Mouse (Mus musculus) liver, embryonic 14.5 days (tissue): ENCODE data around the gene Capzb. TPM values are rescaled to one million over a fixed set of nuclear protein-coding genes. Genes with fewer than 3 reads are reported as not detected.
A peak's percentile ranks its signal among the peaks of the same experiment; 100 is the strongest.

ENCODE experiments used
- ATAC-seq: fragments of 200-750 bp; cut with Nextera tagmentation; 2 replicates; pipeline ENCODE4 v1.8.0; 2017; ENCODE audit warnings: moderate number of reproducible peaks, mild to moderate bottlenecking, moderate library complexity; ENCODE audit not compliant: insufficient read depth
- DNase-seq, 3 experiments: peaks; one replicate each; pipeline ENCODE4 v3.0.0-alpha.2; 2012 to 2013; ENCODE audit warnings: low read depth in 3 of 3, low spot score in 3 of 3
- H3K27ac ChIP-seq: fragments of 300-500 bp; sonication (generic); 2 replicates; pipeline ENCODE4 v1.5.1; 2014; ENCODE audit warnings: moderate library complexity, mild to moderate bottlenecking, control low read depth, inconsistent platforms
- H3K27me3 ChIP-seq: fragments of 300-500 bp; sonication (generic); 2 replicates; pipeline ENCODE4 v1.6.1; 2014; ENCODE audit warnings: mild to moderate bottlenecking, low read length, moderate library complexity; ENCODE audit not compliant: control insufficient read depth, insufficient read depth
- H3K36me3 ChIP-seq: fragments of 300-500 bp; sonication (generic); replicated peaks from 2 replicates; pipeline ENCODE4 v1.6.1; 2014; ENCODE audit warnings: low read depth; ENCODE audit not compliant: control insufficient read depth, insufficient read depth
- H3K4me1 ChIP-seq, 2 experiments: fragments of 200-500 bp in 1 of 2; fragments of 300-500 bp in 1 of 2; sonication (generic) in 1 of 2; replicated peaks; 2 replicates each; pipeline ENCODE4 v1.6.1; 2012 to 2014; ENCODE audit warnings: antibody characterized with exemption in 1 of 2, inconsistent platforms in 1 of 2, low read length in 1 of 2; ENCODE audit not compliant: control insufficient read depth in 2 of 2, insufficient read depth in 2 of 2
- H3K4me2 ChIP-seq: fragments of 300-500 bp; sonication (generic); 2 replicates; pipeline ENCODE4 v1.6.1; 2014; ENCODE audit warnings: low read depth, mild to moderate bottlenecking, control low read depth, moderate library complexity
- H3K4me3 ChIP-seq, 2 experiments: fragments of 200-500 bp in 1 of 2; fragments of 300-500 bp in 1 of 2; sonication (generic) in 1 of 2; 2 replicates each; pipeline ENCODE4 v1.5.1; 2012 to 2014; ENCODE audit warnings: low read depth in 2 of 2, low read length in 2 of 2, mild to moderate bottlenecking in 2 of 2, control low read depth in 1 of 2, inconsistent platforms in 1 of 2, moderate library complexity in 1 of 2; ENCODE audit not compliant: insufficient read depth in 1 of 2
- H3K9ac ChIP-seq: fragments of 300-500 bp; sonication (generic); replicated peaks from 2 replicates; pipeline ENCODE4 v1.6.1; 2014; ENCODE audit warnings: mild to moderate bottlenecking, control low read depth, moderate library complexity
- H3K9me3 ChIP-seq: fragments of 300-500 bp; sonication (generic); 2 replicates; pipeline ENCODE4 v1.6.1; 2016; ENCODE audit warnings: low read length, mixed read lengths; ENCODE audit not compliant: control insufficient read depth
- CTCF ChIP-seq: IDR thresholded peaks from 2 replicates; pipeline ENCODE4 v1.5.1; 2016; ENCODE audit warnings: antibody characterized with exemption, low read depth, control low read depth
- EP300 ChIP-seq: IDR thresholded peaks from 2 replicates; pipeline ENCODE4 v1.6.1; 2016; ENCODE audit warnings: antibody characterized with exemption, low read depth
- WGBS: fragments of 180-500 bp; shearing (Covaris S2); extraction: QIAGEN DNeasy Blood & Tissue Kit; methylation state at CpG from one replicate; pipeline ENCODE4 v1.1.7; 2014; ENCODE audit not compliant: insufficient replicate concordance; 5-methylcytosine and 5-hydroxymethylcytosine counted together
- polyA plus RNA-seq, 2 experiments: library from polyadenylated mRNA; depleted of rRNA in 1 of 2; stranded (reverse) in 1 of 2; unstranded in 1 of 2; fragments of >200 nt; fragmentation: Nextera tagmentation in 1 of 2; extraction: Ambion mirVana in 1 of 2; gene quantifications; 2 replicates each; pipeline versions ENCODE4 v1.2.1 to v1.2.3; 2012 to 2014

Gene Capzb
- polyA plus RNA-seq, 2 experiments, result 63.0 to 110 TPM

DNA sequence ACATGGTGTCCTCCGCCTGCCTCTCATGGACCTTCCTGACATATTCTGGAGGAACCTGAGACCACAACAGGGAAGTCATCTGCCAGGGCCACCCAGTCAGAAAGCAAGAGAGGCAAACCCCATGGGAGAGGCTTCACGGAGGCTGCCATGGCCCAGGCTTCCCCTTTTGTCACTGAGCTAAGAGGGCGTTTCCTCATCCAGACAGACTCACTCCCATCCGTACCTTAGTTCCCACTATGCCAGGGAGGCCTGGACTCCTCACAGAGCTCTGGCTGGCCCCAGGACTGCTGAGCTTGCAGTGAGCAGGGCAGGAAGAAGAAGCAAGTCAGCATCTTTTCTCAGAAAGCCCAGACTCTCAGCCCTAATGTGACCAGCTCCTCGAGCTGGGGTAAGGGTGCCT is 115.2 kb downstream of the Capzb start:
- 40% methylated on average over 5 of the region's 5 CpGs for WGBS
- H3K9ac ChIP-seq, result no peak overlapping the region

DNA sequence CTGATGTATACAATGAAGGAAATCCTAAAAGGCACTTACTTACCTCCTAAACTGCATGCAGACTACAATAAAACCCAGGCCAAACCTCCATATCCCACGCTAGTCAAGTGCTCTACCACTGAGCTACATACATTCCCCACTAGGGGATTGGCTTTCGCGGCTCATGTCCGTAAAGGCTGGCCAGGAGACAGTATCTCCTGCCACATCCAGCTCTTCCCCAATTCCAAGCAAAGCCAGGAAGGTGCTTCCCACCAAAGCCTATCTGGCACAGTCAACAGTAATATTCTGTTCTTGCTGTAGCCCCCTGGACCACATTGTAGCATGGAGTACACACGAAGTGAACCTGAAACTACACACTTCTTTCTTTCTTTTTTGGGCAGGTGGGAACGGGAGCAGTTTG is 117.0 kb downstream of the Capzb start:
- no peak for ATAC-seq
- peak overlapping the region; percentile 99 for H3K4me2 ChIP-seq
- no peaks in the 10 kb centered on the region for H3K36me3 ChIP-seq
- 46% methylated on average over 6 of the region's 6 CpGs for WGBS
- DNase-seq, result no peak
- no peak overlapping the region for H3K27ac ChIP-seq
- H3K9me3 ChIP-seq, result no peaks in the 10 kb centered on the region
- H3K4me3 ChIP-seq, result peak overlapping the region; percentile 76 to 86
- no peaks in the 10 kb centered on the region for H3K27me3 ChIP-seq
- H3K4me1 ChIP-seq, result peaks cover 4 to 10% of the 10 kb centered on the region in 2 experiments; a peak in 3 of 4 replicates
- TF ChIP-seq EP300 (no peak), CTCF (peak; percentile 28; the same call in 1 of the 2 replicates)
- H3K9ac ChIP-seq, result peak overlapping the region; percentile 77

More for the DNA sequence above, 115.2 kb downstream of the Capzb start:
- ATAC-seq (no peak), DNase-seq (no peak)
- Histone ChIP-seq H3K4me2 (no peak overlapping the region), H3K9me3 (no peaks in the 10 kb centered on the region), H3K27me3 (no peaks in the 10 kb centered on the region), H3K4me1 (peaks cover 4 to 10% of the 10 kb centered on the region in 2 experiments; a peak in 3 of 4 replicates), H3K4me3 (no peak overlapping the region), H3K27ac (no peak overlapping the region), H3K36me3 (no peaks in the 10 kb centered on the region)
- TF ChIP-seq EP300 (no peak), CTCF (no peak)

DNA sequence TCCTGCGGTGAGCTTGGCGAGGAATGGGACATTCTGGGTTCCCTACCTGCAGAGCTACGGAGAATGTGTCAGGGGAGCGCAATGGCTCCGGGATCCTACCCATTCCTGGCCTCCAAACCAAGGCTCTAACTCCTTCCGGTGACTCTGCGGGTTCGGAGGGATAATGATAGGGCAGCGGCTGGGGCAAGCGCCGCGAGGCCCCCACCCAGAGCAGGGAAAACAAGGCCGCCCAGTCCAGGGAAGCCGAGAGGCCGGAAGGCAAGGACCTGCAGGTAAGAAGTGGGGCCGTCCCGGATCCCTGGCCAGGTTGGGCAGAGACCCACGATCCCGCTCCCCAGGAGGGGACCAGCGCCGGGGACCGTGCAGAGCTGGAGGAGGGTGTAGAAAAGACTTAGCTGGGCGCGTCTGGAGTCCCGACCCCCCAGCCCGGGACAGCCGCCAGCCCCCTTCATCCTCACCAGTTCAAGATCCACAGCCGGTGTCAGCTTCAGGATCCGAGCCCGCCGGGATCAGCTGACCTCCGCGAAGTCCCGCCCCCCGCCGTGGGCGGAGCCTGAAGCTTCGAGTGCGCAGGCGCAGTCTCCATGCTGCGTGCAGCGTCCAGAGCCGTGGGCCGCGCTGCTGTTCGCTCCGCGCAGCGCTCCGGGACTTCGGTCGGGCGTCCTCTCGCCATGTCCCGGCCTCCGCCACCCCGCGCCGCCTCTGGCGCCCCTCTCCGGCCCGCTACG is 117.6 kb downstream of the Capzb start, which contains the start of the genes Pqlc2 and Akr7a5:
TSS of gene Pqlc2 (minus strand) at position 538 of the 728 bp plus-strand sequence.
TSS of gene Akr7a5 (plus strand) at position 574 of the 728 bp plus-strand sequence.
- Histone ChIP-seq H3K4me1 (peaks cover 4 to 10% of the 10 kb centered on the region in 2 experiments; a peak in 3 of 4 replicates), H3K4me3 (peak within 1 kb of the TSS; percentile 76 to 86), H3K36me3 (no peaks in the 10 kb centered on the region), H3K27ac (no peak within 1 kb of the TSS; the same call in 1 of the 2 replicates), H3K9ac (peak within 1 kb of the TSS; percentile 77), H3K27me3 (no peaks in the 10 kb centered on the region), H3K4me2 (peak within 1 kb of the TSS; percentile 99), H3K9me3 (no peaks in the 10 kb centered on the region)
- TF ChIP-seq EP300 (no peak), CTCF (no peak)
- DNase-seq (peak; percentile 82 to 85 (median 84)), ATAC-seq (peak; percentile 88)
- under 1% methylated on average over 63 of the region's 63 CpGs for WGBS

DNA sequence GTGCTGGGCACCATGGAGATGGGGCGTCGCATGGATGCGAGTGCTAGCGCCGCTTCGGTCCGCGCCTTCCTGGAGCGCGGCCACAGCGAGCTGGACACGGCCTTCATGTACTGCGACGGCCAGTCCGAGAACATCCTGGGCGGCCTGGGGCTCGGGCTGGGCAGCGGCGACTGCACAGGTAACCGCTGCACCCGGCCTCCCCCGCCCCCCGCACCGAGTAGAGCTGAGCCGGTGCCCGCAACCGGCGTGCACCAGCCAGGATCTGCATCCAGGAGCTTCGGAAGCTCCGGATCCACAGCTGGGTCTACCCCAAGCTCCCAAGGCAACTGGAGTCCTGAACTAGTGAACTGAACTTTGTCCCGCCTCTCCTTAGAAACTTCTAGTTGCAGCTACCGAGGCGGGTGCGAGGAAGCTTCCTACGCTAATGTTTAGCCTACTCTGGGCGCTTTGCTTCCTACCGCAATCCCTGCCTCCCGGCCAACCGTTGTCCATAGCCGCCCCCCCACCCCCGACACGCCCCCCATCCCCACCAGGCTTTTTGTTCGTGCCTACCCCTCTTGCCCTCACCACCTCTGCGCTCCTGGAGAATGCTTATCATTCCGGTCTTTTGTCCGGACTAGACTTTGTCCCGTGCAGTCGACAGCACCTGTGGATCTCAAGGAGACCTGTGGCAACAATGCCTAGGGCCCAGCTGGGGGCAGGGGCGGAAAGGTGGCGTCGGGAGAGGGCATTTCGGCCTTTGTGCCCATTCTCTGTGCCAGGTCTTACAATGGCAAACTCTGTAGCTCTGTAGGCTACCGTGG is 118.4 kb downstream of the Capzb start:
- TF ChIP-seq CTCF, result no peak
- Histone ChIP-seq H3K4me3 (peak overlapping the region; percentile 76 to 86), H3K9me3 (no peaks in the 10 kb centered on the region), H3K9ac (peak overlapping the region; percentile 77), H3K27ac (no peak overlapping the region; the same call in 1 of the 2 replicates), H3K36me3 (no peaks in the 10 kb centered on the region), H3K4me2 (peak overlapping the region; percentile 99), H3K27me3 (no peaks in the 10 kb centered on the region), H3K4me1 (peaks cover 4 to 10% of the 10 kb centered on the region in 2 experiments; a peak in 3 of 4 replicates)
- under 1% methylated on average over 53 of the region's 53 CpGs for WGBS
- DNase-seq, result no peak
- peak; percentile 53 for ATAC-seq
